Mouse (Mus musculus) T-helper 1 cell (primary cell): ENCODE measurements around the gene Fcamr.

ENCODE experiments used
- in situ Hi-C: fragments of 300-600 bp; cut with MboI, MseI; formaldehyde crosslinking; loops from one replicate; pipeline ENCODE4 v1.15.1; 2025; ENCODE audit warnings: high pct_unique_total_duplicates

Fcamr gene

DNA sequence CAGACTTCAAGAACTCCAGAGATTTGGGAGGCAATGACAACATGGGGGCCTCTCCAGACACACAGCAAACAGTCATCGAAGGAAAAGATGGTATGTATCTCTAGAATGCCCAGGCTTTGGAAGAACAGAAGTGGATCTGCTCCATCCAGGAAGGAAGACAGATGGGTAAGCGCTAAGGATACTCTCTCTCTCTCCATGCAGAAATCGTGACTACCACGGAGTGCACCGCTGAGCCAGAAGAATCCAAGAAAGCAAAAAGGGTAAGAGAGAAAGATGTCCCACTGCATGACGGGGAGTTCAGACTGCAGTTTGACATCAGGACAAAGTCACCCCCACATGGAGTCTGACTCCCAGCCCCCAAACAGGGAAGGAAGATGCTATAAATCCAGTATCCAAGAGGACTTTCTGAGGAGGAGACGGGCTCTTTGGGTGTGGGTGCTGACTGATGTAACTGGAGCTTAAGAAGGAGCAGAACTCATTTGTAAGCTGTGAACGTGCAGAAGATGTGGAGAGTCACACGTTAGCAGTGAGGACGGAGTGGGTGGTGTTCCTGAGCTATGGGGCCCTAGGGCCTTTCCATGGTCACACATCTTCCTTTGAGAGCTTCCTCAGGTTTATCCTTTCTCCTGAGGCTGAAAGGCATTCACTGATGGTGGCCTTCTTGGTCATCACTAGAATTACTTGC, 49.0 kb downstream of the Fcamr start:
- in situ Hi-C loops, result no loop called here

- in situ Hi-C loops, result no loop called here
These were observed 49.7 kb downstream of the Fcamr start for GRCm38 (mm10) chr1:130850405-130850804.

- in situ Hi-C loops, result no loop called here
These were observed 54.1 kb downstream of the Fcamr start for GRCm38 (mm10) chr1:130854819-130855218.

GRCm38 (mm10) chr1:130855723-130856122, 55.0 kb downstream of the Fcamr start:
- in situ Hi-C loops, result no loop called here

DNA sequence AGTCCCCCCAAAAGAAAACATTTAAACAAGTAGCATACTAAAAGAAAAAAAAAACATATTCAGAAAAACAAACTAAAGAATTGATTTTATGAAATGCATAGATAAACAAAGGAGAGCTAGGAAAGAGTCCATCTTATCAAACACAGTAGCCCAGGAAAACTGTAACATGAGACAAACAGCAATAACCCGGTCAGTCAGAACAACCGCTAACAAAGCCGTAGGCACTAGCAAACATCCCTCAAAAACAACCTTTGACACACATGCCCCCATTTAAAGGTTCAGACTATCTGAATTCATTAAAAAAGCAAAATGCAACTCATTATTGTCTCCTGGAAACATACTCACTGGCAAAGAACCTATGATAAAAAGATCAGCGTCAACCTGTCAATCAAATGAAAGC, 56.8 kb downstream of the Fcamr start:
- in situ Hi-C loops, result no loop called here

- in situ Hi-C loops, result no loop called here
These were observed 63.5 kb downstream of the Fcamr start for GRCm38 (mm10) chr1:130864238-130864637.
